Mouse (Mus musculus): ENCODE data around the gene Scn11a. TPM values are rescaled to one million over a fixed set of nuclear protein-coding genes. Genes with fewer than 3 reads are reported as not detected.

The Scn11a gene
- polyA plus RNA-seq, 1 experiment from 2014 or later: 0.21 TPM

DNA sequence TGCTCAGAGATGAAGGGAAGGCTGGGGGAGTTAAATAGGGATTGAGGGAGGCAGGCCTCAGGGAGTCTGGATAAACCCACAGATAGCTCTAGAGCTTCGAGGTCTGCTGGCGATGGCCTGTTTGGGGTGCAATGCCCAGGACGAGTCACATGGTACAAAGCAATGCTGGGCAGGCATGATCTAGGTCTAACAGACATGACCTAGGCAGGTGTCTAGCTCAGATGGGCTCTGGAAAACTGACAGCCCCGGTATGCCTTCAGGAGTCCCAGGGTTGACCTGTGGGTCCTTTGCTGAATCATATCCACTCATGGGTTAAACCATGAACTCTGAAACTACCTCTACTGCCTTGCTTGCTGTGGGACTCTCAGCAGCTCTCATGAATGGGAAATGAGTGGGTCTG lies 98.3 kb downstream of the Scn11a start:
- DNase-seq (ENCODE audit: low spot score): no peak
- no peak overlapping the region for H3K9ac ChIP-seq
- no peaks in the 10 kb centered on the region for H3K9me3 ChIP-seq (ENCODE audit: control insufficient read depth, low read length)
- ATAC-seq (ENCODE audit: low FRiP score): no peak
- no peak overlapping the region for H3K4me3 ChIP-seq (replicated peaks; ENCODE audit: low read length)
- H3K4me1 ChIP-seq (replicated peaks; ENCODE audit: control insufficient read depth, insufficient read depth, low read length): 0 out of 2 replicates have a peak, but pooled peaks cover 6% of the 10 kb centered on the region
- no peaks in the 10 kb centered on the region for H3K27me3 ChIP-seq (ENCODE audit: control insufficient read depth, insufficient read depth, low read length)
- H3K36me3 ChIP-seq (replicated peaks; ENCODE audit: control insufficient read depth, insufficient read depth): no peaks in the 10 kb centered on the region
- WGBS: 94% methylated on average over 4 of the region's 4 CpGs
- no peak overlapping the region for H3K27ac ChIP-seq
- no peak overlapping the region for H3K4me2 ChIP-seq (replicated peaks)

DNA sequence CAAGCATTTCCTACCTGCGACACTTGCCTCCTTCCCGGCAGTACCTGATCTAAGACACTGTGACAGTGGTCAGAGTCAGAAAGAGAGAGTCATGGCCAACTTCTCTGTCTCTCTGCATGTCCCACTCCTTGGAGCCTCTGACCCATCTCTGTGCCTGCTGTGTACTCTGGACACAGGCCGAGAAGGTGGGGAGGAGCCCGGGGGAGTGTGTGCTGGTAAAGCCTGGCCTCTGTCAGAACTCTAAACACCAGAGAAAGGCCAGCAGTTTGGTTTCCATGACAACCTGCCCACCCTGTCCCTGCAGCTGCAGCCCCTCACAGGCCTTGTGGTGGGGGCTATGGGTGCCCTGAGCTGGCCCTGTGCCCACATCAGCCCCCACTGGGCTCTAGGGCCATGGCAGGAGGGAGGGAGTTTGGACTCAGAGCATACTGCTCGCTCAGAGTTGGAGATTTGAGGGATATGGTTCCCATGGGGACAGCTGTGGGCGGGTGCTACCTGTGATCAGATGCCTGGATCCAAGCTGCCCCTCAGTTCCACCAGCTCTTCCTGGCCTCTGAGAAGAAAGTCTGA lies 99.9 kb downstream of the Scn11a start:
- no peak for ATAC-seq (ENCODE audit: low FRiP score)
- no peaks in the 10 kb centered on the region for H3K9me3 ChIP-seq (ENCODE audit: control insufficient read depth, low read length)
- WGBS: 63% methylated on average over 6 of the region's 6 CpGs
- DNase-seq (ENCODE audit: low spot score): no peak
- H3K9ac ChIP-seq: no peak overlapping the region
- H3K4me2 ChIP-seq (replicated peaks): no peak overlapping the region
- H3K4me1 ChIP-seq (replicated peaks; ENCODE audit: control insufficient read depth, insufficient read depth, low read length): no peaks in the 10 kb centered on the region
- H3K27me3 ChIP-seq (ENCODE audit: control insufficient read depth, insufficient read depth, low read length): no peaks in the 10 kb centered on the region
- H3K4me3 ChIP-seq (replicated peaks; ENCODE audit: low read length): no peak overlapping the region
- H3K36me3 ChIP-seq (replicated peaks; ENCODE audit: control insufficient read depth, insufficient read depth): no peaks in the 10 kb centered on the region
- no peak overlapping the region for H3K27ac ChIP-seq

DNA sequence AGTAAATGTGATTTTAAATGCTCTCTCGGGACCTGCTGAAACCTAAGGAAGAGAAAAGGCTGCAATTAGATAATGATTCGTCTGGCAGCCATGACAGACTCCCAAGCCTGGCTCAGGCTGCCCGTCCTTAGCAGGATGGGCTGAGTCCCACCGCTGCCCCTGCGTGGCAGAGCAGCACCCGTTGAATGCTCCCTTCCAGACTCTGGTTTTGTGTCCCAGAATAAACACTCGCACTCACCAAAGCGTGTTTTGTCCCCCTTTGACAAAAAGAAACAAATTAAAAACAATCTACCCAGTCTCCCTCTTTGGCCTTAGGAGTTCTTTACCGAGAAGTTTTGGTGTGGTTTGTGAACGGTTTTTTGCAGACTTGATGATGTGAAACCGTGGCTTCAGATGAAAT lies 106.0 kb downstream of the Scn11a start, which contains the start of gene Scn10a:
Scn10a (minus strand) TSS at position 101 of the 400 bp plus-strand sequence.
- no peak within 1 kb of the TSS for H3K4me3 ChIP-seq (replicated peaks; ENCODE audit: low read length)
- H3K27ac ChIP-seq: no peak within 1 kb of the TSS
- H3K4me2 ChIP-seq (replicated peaks): no peak within 1 kb of the TSS
- 79% methylated on average over 11 of the region's 11 CpGs for WGBS
- H3K4me1 ChIP-seq (replicated peaks; ENCODE audit: control insufficient read depth, insufficient read depth, low read length): no peaks in the 10 kb centered on the region
- no peaks in the 10 kb centered on the region for H3K27me3 ChIP-seq (ENCODE audit: control insufficient read depth, insufficient read depth, low read length)
- H3K9ac ChIP-seq: no peak within 1 kb of the TSS
- ATAC-seq (ENCODE audit: low FRiP score): no peak
- DNase-seq (ENCODE audit: low spot score): no peak
- no peaks in the 10 kb centered on the region for H3K9me3 ChIP-seq (ENCODE audit: control insufficient read depth, low read length)
- no peaks in the 10 kb centered on the region for H3K36me3 ChIP-seq (replicated peaks; ENCODE audit: control insufficient read depth, insufficient read depth)

DNA sequence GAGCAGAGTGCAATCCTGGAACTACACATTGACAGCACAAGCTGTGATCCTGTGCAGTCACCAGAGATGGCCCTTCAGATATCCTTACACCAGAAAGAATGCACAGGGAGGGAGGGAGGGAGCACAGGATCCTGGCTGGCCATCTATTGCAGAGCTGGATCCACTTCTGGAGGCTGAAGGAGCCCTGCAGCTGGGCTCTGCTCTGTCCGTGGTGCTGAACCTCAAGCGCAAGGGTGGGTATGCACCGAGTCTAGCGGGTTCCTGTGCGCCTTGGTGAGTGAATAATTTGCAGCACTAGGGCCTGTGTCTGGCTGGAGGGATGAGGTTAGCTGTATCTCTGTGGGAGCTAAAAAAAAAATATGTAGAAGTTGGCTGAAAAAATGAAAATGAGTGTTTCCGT lies 118.6 kb downstream of the Scn11a start:
- Histone ChIP-seq H3K4me1 (replicated peaks; ENCODE audit: control insufficient read depth, insufficient read depth, low read length) (no peaks in the 10 kb centered on the region), H3K27me3 (ENCODE audit: control insufficient read depth, insufficient read depth, low read length) (no peaks in the 10 kb centered on the region), H3K36me3 (replicated peaks; ENCODE audit: control insufficient read depth, insufficient read depth) (no peaks in the 10 kb centered on the region), H3K9me3 (ENCODE audit: control insufficient read depth, low read length) (no peaks in the 10 kb centered on the region), H3K9ac (no peak overlapping the region), H3K4me3 (replicated peaks; ENCODE audit: low read length) (no peak overlapping the region), H3K27ac (no peak overlapping the region), H3K4me2 (replicated peaks) (no peak overlapping the region)
- DNase-seq (ENCODE audit: low spot score) (peak; percentile 59), ATAC-seq (ENCODE audit: low FRiP score) (no peak)
- WGBS: 12% methylated on average over 6 of the region's 6 CpGs

Other genes with a start within 250 kb of the Scn11a start
- 0.12 and 0.20 TPM in 2 replicates for gene Scn5a, start 246.4 kb downstream of the Scn11a start, polyA plus RNA-seq (2014; fragmentation: Nextera tagmentation; extraction: Ambion mirVana)
- gene Scn10a, start 106.1 kb downstream of the Scn11a start, polyA plus RNA-seq (2014; fragmentation: Nextera tagmentation; extraction: Ambion mirVana): 0.31 TPM in 1 of 2 replicates, not detected in the other
- 63.6 and 66.9 TPM in 2 replicates for gene Wdr48, start 69.4 kb upstream of the Scn11a start, polyA plus RNA-seq (2014; fragmentation: Nextera tagmentation; extraction: Ambion mirVana)
- gene Gorasp1, start 112.1 kb upstream of the Scn11a start, polyA plus RNA-seq (2014; fragmentation: Nextera tagmentation; extraction: Ambion mirVana): 24.3 and 27.9 TPM in 2 replicates
- 1.2 TPM in 2 replicates for gene Ttc21a, start 112.2 kb upstream of the Scn11a start, polyA plus RNA-seq (2014; fragmentation: Nextera tagmentation; extraction: Ambion mirVana)
- gene Csrnp1, start 159.2 kb upstream of the Scn11a start, polyA plus RNA-seq (2014; fragmentation: Nextera tagmentation; extraction: Ambion mirVana): 0.68 and 0.80 TPM in 2 replicates
- gene Xirp1, start 198.1 kb upstream of the Scn11a start, polyA plus RNA-seq (2014; fragmentation: Nextera tagmentation; extraction: Ambion mirVana): 0.04 TPM in 1 of 2 replicates, not detected in the other
- gene Cx3cr1, start 244.4 kb upstream of the Scn11a start, polyA plus RNA-seq (2014; fragmentation: Nextera tagmentation; extraction: Ambion mirVana): 6.5 and 9.0 TPM in 2 replicates